Mouse (Mus musculus) heart, adult 2 months (tissue): Measurements from ENCODE around the gene Rfxank.

ENCODE experiments used
- CTCF ChIP-seq: fragments of 200-600 bp; IDR thresholded peaks from 2 replicates; pipeline ENCODE4 v1.8.1; 2022; ENCODE audit warnings: antibody characterized with exemption, mild to moderate bottlenecking, moderate library complexity
- EP300 ChIP-seq: fragments of 200-500 bp; IDR thresholded peaks from 2 replicates; pipeline ENCODE4 v1.6.1; 2011; ENCODE audit warnings: low read depth, low read length, control low read depth; ENCODE audit not compliant: insufficient read depth
- POLR2A ChIP-seq: fragments of 200-500 bp; IDR thresholded peaks from 2 replicates; pipeline ENCODE4 v1.6.1; 2011; ENCODE audit warnings: mild to moderate bottlenecking, low read depth, low read length, control low read depth; ENCODE audit not compliant: insufficient read depth

DNA sequence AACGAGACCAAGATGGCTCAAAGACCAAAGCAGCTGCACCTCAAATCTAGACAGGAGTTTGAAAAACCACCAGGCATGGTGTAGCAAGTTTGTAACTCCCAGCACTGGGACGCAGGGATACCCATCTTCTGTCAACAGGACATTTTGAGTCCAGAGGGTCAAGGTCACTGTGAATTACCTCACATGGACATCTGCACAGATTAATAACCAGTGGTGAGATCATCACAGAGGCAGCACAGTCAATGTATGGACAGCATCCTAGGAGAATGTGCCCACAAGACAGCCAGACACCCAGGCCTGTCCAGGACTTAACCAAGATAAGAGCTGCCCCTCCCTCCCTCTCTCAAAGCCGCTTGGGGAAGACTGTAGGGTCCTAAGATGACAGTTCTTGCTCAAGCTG, 31.2 kb upstream of the Rfxank start:
- TF ChIP-seq EP300 (no peak), CTCF (no peak), POLR2A (no peak)
